Mouse (Mus musculus): ENCODE measurements at regions not wholly inside any gene's neighbourhood (a gene's known extent, or its start where the extent isn't known, plus 50 kb on each side); places are given as distances from the start of the nearest gene placed in this dataset.

DNA sequence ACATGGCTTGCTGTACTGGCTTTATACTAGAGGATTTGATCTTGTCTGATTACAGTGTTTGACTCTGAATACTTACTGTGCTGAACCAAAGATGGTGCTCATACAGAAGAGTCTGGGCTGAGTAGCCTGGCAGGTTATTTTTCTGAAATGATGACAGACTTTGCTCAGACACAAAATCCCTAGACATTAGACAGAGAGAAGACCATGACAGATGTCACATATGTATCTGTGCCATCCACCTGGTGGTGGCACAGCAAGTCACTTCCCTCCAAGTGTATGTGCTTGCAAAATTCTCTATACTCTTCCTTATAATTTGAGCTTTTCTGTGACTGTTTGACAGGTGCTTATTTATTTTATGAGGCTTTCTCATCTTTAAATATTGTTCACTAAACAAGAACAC lies 80.7 kb downstream of the Gm7361 start:
- no peaks in the 10 kb centered on the region for H3K4me1 ChIP-seq (ENCODE audit: control insufficient read depth, insufficient read depth, low read length)
- no peak overlapping the region for H3K27ac ChIP-seq (ENCODE audit: insufficient read depth, low read length)
- no peak overlapping the region for H3K4me3 ChIP-seq (ENCODE audit: insufficient read depth, low read length)
- TF ChIP-seq POLR2A (IDR thresholded peaks at IDR 0.05; ENCODE audit: extremely low read depth, insufficient read depth, low read length) (no peak), CTCF (IDR thresholded peaks at IDR 0.05; ENCODE audit: extremely low read depth, insufficient read depth, low read length) (no peak)

DNA sequence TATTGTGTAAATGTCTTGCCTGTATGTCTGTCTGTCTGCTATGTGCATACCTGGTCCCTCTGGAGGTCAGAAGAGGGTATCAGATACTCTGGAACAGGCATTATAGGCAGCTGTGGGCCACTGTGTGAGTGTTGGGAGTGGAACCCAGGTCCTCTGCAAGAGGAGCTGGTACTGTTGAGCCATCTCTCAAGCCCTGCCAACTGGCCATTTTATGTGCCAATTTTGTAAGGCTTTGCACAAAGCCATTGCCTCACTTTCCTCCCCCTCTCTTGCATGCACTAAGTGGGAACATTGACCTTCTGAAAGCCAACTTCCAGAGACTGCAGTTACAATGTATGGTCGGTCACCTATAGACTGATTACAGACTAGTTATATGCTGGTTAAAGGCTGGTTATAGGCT lies 81.8 kb downstream of the Gm7361 start:
- H3K4me1 ChIP-seq (ENCODE audit: control insufficient read depth, insufficient read depth, low read length): no peaks in the 10 kb centered on the region
- no peak for TF ChIP-seq POLR2A (IDR thresholded peaks at IDR 0.05; ENCODE audit: extremely low read depth, insufficient read depth, low read length)
- H3K27ac ChIP-seq (ENCODE audit: insufficient read depth, low read length): no peak overlapping the region
- no peak overlapping the region for H3K4me3 ChIP-seq (ENCODE audit: insufficient read depth, low read length)

DNA sequence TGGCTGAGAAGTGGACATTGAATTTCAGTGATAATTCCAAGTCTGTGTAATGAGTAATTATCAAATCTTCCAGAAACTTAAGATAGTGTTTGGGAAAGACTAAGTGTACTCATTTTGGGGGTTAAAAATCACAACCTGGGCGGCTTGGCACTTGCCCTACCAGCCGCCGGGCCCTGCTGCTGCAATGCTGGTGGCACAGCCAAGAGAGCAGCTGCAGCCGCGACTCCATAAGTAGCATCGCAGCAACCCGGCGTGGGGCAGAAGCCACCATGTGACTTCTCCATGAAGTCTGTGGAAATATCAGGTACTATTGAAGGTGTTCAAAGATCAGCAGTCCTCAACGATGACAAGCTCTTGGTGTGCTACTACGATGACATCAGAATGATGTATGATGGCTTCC lies 97.7 kb downstream of the Gm7361 start:
- H3K27ac ChIP-seq (ENCODE audit: insufficient read depth, low read length): no peak overlapping the region
- peaks cover 2% of the 10 kb centered on the region; the same call in 1 of the 2 replicates for H3K4me1 ChIP-seq (ENCODE audit: control insufficient read depth, insufficient read depth, low read length)
- TF ChIP-seq POLR2A (IDR thresholded peaks at IDR 0.05; ENCODE audit: extremely low read depth, insufficient read depth, low read length) (no peak), CTCF (IDR thresholded peaks at IDR 0.05; ENCODE audit: extremely low read depth, insufficient read depth, low read length) (no peak)
- no peak overlapping the region for H3K4me3 ChIP-seq (ENCODE audit: insufficient read depth, low read length)

DNA sequence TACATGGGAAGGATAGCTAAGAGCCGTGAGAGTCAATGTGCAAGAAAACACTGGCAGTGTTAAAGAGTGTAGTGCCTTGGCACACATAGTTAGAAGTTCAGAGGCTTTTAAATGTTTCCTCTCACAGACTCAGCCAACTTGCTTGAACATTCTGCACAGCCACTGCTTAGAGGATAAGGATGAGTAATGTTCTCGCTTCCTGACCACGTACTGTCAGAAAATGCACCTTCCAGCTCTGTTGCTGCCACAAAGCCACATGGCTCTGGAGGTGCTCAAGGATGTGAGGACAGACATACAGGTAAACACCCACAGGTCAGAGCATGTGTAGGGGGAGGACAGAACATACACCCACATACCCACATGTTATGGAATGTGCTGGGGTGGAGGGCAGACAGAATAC lies 101.6 kb downstream of the Gm7361 start:
- Histone ChIP-seq H3K4me1 (ENCODE audit: control insufficient read depth, insufficient read depth, low read length) (peaks cover 2% of the 10 kb centered on the region; the same call in 1 of the 2 replicates), H3K27ac (ENCODE audit: insufficient read depth, low read length) (no peak overlapping the region), H3K4me3 (ENCODE audit: insufficient read depth, low read length) (no peak overlapping the region)
- TF ChIP-seq POLR2A (IDR thresholded peaks at IDR 0.05; ENCODE audit: extremely low read depth, insufficient read depth, low read length): no peak
- TF ChIP-seq CTCF (IDR thresholded peaks at IDR 0.05; ENCODE audit: extremely low read depth, insufficient read depth, low read length): no peak

DNA sequence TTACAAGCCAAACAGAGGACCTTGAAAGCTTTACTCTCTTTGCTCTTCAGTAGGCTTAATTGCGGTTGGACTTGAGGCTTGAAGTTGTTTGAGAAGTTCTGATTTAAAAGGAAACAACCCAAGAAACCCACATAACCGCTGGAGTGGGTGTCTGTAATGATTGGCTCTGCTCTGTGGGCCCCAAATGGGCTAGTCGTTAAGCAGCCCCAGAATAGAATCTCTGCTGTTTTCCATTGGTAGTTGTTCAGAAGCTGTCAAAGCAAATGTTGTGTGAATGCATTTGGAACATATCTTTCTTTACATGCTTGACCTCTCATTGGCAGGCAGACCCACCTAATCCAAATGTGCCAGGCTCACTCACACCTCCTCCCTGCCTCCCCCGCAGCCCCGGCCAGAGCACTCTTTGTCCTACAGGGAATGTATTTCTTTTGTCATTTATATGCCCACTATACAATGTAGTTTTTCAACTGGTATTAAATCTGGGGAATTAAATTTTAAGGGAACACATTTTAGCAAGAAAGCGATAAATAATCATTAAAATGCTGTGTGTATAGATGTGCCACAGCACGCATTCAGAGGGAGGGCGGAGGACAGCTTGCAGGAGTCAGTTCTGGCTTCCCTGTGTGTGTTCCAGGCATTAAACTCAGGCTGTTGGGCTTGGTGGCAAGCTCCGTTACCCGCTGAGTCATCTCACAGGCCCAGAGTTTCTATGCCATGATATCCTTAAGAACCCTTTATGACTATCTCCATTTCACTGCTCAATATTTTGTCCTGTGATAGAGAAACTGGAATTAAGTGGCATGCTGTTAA lies 116.9 kb downstream of the Gm7361 start:
- Histone ChIP-seq H3K4me3 (ENCODE audit: insufficient read depth, low read length) (no peak overlapping the region), H3K4me1 (ENCODE audit: control insufficient read depth, insufficient read depth, low read length) (no peaks in the 10 kb centered on the region), H3K27ac (ENCODE audit: insufficient read depth, low read length) (no peak overlapping the region)
- TF ChIP-seq POLR2A (IDR thresholded peaks at IDR 0.05; ENCODE audit: extremely low read depth, insufficient read depth, low read length) (no peak), CTCF (IDR thresholded peaks at IDR 0.05; ENCODE audit: extremely low read depth, insufficient read depth, low read length) (no peak)

DNA sequence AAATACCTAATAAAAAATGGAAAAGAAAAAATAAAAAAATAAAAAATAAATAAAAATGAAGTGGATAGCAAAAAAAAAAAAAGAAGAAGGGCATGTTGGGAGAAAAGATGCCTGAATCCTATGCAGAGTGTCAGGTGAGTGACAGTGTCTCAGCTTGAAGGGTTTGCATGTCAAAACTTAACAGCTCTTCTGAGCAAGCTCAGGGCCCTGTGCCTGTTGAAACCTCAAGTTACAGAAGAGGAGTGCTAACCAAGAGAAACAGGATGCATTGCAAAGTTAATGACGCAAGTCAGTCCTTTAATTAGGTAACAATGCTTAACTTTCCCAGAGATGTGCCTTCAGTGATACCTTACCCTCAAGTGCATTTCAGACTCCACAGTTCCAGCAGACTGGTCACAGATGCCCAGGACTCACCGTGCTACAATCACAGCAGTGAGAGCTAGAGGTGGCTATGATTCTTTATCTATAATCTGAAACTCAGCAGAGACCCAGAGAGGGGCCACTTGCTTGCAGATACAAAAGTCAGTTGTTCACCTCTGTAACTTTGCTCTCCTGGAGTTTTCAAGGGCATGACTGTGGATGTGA lies 149.7 kb downstream of the Gm7361 start:
- TF ChIP-seq POLR2A (IDR thresholded peaks at IDR 0.05; ENCODE audit: extremely low read depth, insufficient read depth, low read length) (no peak), CTCF (IDR thresholded peaks at IDR 0.05; ENCODE audit: extremely low read depth, insufficient read depth, low read length) (no peak)

DNA sequence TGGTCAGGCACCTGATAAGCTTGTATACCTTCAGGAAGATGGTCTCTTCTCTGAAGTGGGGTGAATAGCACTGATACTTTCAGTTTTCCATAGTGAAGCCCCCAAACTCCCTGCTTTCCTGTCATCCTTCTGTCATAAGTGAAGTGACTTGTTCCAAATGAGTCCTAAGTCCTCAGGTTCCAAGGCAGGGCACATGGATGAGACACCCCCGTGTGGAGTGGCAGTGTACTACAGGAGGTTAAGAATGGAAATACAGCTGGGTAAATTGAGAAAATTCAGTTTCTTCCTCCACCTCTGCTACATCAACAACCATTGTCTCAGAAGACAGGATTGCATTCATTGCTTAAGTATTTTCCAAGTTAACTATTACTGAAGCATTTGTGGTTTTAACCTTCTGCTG lies 155.7 kb downstream of the Gm7361 start:
- H3K27ac ChIP-seq (ENCODE audit: insufficient read depth, low read length): no peak overlapping the region
- H3K4me3 ChIP-seq (ENCODE audit: insufficient read depth, low read length): no peak overlapping the region
- H3K4me1 ChIP-seq (ENCODE audit: control insufficient read depth, insufficient read depth, low read length): no peaks in the 10 kb centered on the region
- peak; percentile 17; the same call in 1 of the 2 replicates for TF ChIP-seq CTCF (IDR thresholded peaks at IDR 0.05; ENCODE audit: extremely low read depth, insufficient read depth, low read length)
- TF ChIP-seq POLR2A (IDR thresholded peaks at IDR 0.05; ENCODE audit: extremely low read depth, insufficient read depth, low read length): no peak

More for the DNA sequence above, 149.7 kb downstream of the Gm7361 start:
- H3K4me1 ChIP-seq (ENCODE audit: control insufficient read depth, insufficient read depth, low read length): no peaks in the 10 kb centered on the region
- no peak overlapping the region for H3K27ac ChIP-seq (ENCODE audit: insufficient read depth, low read length)
- H3K4me3 ChIP-seq (ENCODE audit: insufficient read depth, low read length): no peak overlapping the region

DNA sequence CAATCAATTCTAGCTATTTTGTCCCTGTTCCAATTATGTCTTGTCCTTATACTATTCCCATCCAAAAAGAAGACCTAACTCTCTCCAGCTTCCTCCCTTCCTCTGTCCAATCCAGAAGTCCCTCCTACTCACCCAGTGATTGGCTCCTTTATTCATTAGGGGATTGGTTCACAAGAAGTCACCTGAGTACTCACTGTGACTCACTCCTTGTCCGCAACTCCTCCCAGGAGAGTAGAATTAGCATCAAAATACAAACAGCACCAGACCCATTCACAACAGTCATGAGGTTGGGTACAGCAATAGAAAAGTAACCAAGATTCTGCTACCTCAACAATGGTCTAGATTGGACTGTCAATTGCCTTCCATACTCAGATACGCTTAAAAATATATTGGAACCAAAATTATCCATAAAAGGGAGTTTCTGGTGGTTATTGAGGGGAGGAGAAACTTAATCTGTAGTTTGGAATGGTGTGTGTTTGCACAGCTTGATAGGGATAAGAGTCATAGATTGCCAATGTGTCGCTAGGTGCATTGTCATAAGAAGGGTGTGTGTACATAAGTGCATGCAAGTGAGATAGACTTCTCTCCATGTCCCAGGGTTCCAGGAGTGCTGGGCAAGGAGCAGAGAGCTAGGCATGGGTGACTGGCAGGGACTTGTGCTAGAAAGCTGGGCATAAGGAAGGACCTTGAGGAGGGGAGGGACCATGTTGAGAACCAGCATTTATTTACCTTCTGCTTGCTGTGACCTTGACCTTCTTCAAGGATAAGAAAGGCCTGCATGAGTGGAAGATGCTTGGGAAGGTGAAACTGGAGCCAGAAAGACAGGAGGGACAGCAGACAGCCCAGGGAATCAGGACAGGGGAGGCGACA lies 187.1 kb downstream of the Gm7361 start:
- no peak overlapping the region for H3K4me3 ChIP-seq (ENCODE audit: insufficient read depth, low read length)
- TF ChIP-seq POLR2A (IDR thresholded peaks at IDR 0.05; ENCODE audit: extremely low read depth, insufficient read depth, low read length): no peak
- no peak for TF ChIP-seq CTCF (IDR thresholded peaks at IDR 0.05; ENCODE audit: extremely low read depth, insufficient read depth, low read length)
- H3K4me1 ChIP-seq (ENCODE audit: control insufficient read depth, insufficient read depth, low read length): no peaks in the 10 kb centered on the region
- no peak overlapping the region for H3K27ac ChIP-seq (ENCODE audit: insufficient read depth, low read length)

DNA sequence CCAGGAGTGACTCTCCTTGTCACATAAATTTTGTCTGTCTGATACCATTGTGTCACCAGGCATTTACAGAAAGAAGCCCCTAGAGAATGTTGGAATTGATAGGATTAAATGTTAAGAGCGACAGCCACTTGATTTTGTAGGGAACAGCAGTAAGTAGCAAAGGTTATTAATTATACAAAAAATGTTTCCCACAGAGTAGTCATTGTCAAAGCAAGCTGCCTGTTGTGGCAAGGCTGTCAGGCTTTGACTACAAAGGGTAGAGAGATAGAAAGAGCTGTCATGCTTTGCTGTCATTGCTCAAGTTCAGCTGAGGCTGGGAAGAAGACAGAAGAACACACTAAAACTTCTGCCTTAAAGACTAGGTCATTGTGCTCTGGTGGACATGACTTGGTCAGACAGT lies 193.8 kb downstream of the Gm7361 start:
- TF ChIP-seq CTCF (IDR thresholded peaks at IDR 0.05; ENCODE audit: extremely low read depth, insufficient read depth, low read length) (no peak), POLR2A (IDR thresholded peaks at IDR 0.05; ENCODE audit: extremely low read depth, insufficient read depth, low read length) (no peak)
- H3K4me3 ChIP-seq (ENCODE audit: insufficient read depth, low read length): no peak overlapping the region
- H3K27ac ChIP-seq (ENCODE audit: insufficient read depth, low read length): no peak overlapping the region
- H3K4me1 ChIP-seq (ENCODE audit: control insufficient read depth, insufficient read depth, low read length): no peaks in the 10 kb centered on the region
